In the genomic region with DNA sequence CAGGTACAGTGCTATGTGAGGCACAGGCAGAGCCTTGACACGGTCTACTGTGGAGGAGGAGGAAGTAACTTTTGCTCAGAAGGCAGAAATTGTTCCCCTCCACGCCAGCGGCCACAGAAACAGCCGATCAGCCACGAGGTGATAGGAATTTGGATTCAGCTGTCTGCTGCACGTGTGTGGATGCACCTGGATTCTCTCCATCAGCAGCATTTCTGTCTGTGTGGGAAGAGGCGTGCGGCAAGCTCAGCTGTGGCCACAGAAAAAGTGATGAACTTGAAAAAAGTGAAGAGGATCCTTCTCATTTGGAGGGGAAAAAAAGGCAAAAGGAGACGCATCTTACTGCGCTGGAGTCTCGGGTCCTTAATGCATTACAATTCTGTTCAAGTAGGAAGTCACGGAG, we compare ENCODE assay signal across 26 mouse cellular contexts.
"Had no signal": no experiment of that assay in that cellular context is flagged by ENCODE, and none has a peak within 500 bp of the region (broad histone marks: within the 10 kb centered on the region; RNA-seq: fewer than 3 reads in every experiment).

No protein-coding gene starts in this region.

- H3K9me3 ChIP-seq: heart, embryonic 13.5 days; heart, embryonic 15.5 days; hindbrain, embryonic 13.5 days; hindbrain, embryonic 15.5 days; kidney, embryonic 15.5 days; limb, embryonic 13.5 days; limb, embryonic 15.5 days had no signal

- H3K27ac ChIP-seq: heart, adult 2 months; heart, embryonic 13.5 days; heart, embryonic 15.5 days; hindbrain, embryonic 13.5 days; hindbrain, embryonic 15.5 days; hindbrain, postnatal 0 days; kidney, embryonic 15.5 days; kidney, postnatal 0 days; limb, embryonic 13.5 days; limb, embryonic 15.5 days had no signal

- H3K4me2 ChIP-seq: heart, embryonic 11.5 days; heart, embryonic 13.5 days; heart, embryonic 15.5 days; hindbrain, embryonic 13.5 days; hindbrain, embryonic 15.5 days; kidney, embryonic 15.5 days; limb, embryonic 13.5 days; limb, embryonic 15.5 days had no signal

- DNase-seq: forebrain, postnatal 0 days; gastrocnemius, postnatal 14 days; gastrocnemius, postnatal 36 days; heart, adult 2 months; heart, postnatal 14 days; heart, postnatal 36 days; kidney, adult 11 months; kidney, adult 2 months; kidney, adult 9 months; kidney, postnatal 14 days; kidney, postnatal 36 days; layer of hippocampus, adult 9-11 months; layer of hippocampus, postnatal 36 days; left cerebral cortex, postnatal 4 days had no signal

- H3K4me1 ChIP-seq: heart, embryonic 15.5 days had no signal

- H3K27me3 ChIP-seq: heart, embryonic 13.5 days; heart, embryonic 15.5 days; hindbrain, embryonic 13.5 days; hindbrain, embryonic 15.5 days; kidney, embryonic 15.5 days; limb, embryonic 13.5 days; limb, embryonic 15.5 days had no signal

- ATAC-seq: forebrain, postnatal 0 days; hindbrain, postnatal 0 days; intestine, embryonic 16.5 days had no signal

- H3K9ac ChIP-seq: forebrain, postnatal 0 days; heart, embryonic 13.5 days; heart, embryonic 15.5 days; hindbrain, embryonic 13.5 days; hindbrain, embryonic 15.5 days; kidney, embryonic 15.5 days; limb, embryonic 13.5 days; limb, embryonic 15.5 days had no signal

- H3K4me3 ChIP-seq: heart, adult 2 months; heart, embryonic 13.5 days; heart, embryonic 15.5 days; hindbrain, embryonic 13.5 days; hindbrain, embryonic 15.5 days; kidney, embryonic 15.5 days; left cerebral cortex, adult 2 months; limb, embryonic 13.5 days; limb, embryonic 15.5 days had no signal

- H3K36me3 ChIP-seq: heart, embryonic 13.5 days; heart, embryonic 15.5 days; hindbrain, embryonic 13.5 days; hindbrain, embryonic 15.5 days; kidney, embryonic 15.5 days; limb, embryonic 13.5 days; limb, embryonic 15.5 days had no signal
